Mouse (Mus musculus) bone marrow macrophage, adult 2 months (primary cell): ENCODE measurements around the gene A730015C16Rik. TPM values are rescaled to one million over a fixed set of nuclear protein-coding genes. Genes with fewer than 3 reads are reported as not detected.

ENCODE experiments used
- H3K27ac ChIP-seq: 2 replicates; pipeline ENCODE4 v1.5.1; 2012; ENCODE audit warnings: low read depth, low read length; ENCODE audit not compliant: insufficient read depth
- H3K4me1 ChIP-seq: 2 replicates; pipeline ENCODE4 v1.6.1; 2012; ENCODE audit warnings: low read length; ENCODE audit not compliant: control insufficient read depth, insufficient read depth
- H3K4me3 ChIP-seq: 2 replicates; pipeline ENCODE4 v1.5.1; 2012; ENCODE audit warnings: mild to moderate bottlenecking, low read length, moderate library complexity; ENCODE audit not compliant: insufficient read depth
- CTCF ChIP-seq: IDR thresholded peaks from 2 replicates; pipeline ENCODE4 v1.5.1; 2012; ENCODE audit warnings: low read depth, mild to moderate bottlenecking, low read length, moderate library complexity
- POLR2A ChIP-seq: IDR thresholded peaks from 2 replicates; pipeline ENCODE4 v1.6.1; 2012; ENCODE audit warnings: mild to moderate bottlenecking, low read depth, low read length, borderline replicate concordance
- polyA plus RNA-seq: library from polyadenylated mRNA; stranded (reverse); fragments of >200 nt; gene quantifications from 2 replicates; pipeline ENCODE4 v1.2.4, GENCODE M21; 2012; ENCODE audit not compliant: missing spikeins, insufficient read depth, insufficient read length

A730015C16Rik gene
- polyA plus RNA-seq, 1 experiment = not detected

DNA sequence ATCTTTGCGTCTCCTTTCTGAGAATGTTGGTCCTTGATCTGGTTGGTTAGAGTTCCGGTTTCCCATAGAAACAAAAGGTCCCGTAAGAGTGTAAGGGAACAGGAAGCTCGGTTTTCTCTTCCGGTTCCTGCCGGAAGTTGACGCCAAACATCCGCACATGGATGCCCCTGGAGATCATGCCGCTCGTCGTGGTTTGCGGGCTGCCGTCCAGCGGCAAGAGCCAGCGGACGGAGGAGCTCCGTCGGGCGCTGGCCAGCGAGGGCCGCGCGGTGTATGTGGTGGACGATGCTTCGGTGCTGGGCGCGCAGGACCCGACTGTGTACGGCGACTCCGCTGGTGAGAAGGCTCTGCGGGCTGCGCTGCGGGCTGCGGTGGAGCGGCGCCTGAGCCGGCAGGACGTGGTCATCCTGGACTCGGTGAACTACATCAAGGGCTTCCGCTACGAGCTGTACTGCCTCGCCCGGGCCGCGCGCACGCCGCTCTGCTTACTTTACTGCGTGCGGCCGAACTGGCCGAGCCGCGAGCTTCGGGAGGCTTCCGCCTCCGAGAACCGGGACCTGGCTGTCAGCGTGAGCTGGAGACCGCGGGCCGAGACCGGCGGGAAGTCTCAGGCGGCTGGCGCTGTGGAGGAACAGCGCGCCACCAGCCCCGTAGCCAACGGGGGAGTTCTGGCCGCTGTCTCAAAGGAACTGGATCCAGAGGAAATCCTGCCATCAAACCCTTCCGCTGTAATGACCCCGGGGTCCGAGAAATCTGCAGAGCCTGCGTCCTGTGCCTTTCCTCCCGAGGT, 509 bp downstream of the A730015C16Rik start, which contains the start of gene Kti12:
Kti12 (plus strand) TSS at position 71 of the 790 bp plus-strand sequence.
- H3K4me3 ChIP-seq = peak within 1 kb of the TSS; percentile 87
- TF ChIP-seq CTCF (no peak), POLR2A (no peak)
- peaks cover 5% of the 10 kb centered on the region for H3K4me1 ChIP-seq
- peak within 1 kb of the TSS; percentile 69 for H3K27ac ChIP-seq

DNA sequence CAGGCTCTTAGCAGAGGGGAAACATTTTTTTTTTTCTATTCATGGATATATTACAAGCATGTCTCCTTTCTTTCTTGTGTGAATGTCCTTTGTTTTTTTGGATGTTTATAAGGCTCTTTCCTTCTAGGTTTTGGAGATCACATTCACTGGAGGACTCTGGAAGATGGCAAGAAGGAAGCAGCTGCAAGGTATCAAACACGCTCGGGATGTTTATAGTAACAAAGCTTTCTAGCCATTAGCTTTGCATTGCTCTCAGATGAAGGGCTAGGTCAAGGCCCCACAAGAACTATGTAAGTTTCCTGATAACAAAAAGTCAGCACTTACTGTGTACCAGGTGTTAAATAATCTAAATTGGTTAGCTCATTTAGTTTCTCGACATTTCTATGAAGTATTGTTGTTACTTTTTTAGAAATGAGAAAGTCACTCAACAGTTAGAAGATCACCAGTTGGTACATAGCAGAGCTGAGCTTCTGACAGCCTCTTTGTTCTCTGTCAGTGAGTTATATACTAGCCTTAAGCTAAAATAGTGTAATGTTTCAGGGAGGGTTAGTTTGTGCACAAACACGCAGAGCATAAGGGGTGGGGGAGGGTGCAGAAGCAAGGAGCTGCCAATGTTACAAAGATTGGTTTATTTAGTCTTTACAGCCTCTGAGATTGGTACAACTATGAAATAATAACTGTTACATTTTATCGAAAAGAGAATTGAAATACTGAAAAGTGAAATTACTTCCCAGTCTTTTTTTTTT, 2.4 kb downstream of the A730015C16Rik start:
- Histone ChIP-seq H3K4me1 (peaks cover 5% of the 10 kb centered on the region), H3K4me3 (no peak overlapping the region), H3K27ac (no peak overlapping the region)
- no peak for TF ChIP-seq CTCF
- TF ChIP-seq POLR2A = no peak

DNA sequence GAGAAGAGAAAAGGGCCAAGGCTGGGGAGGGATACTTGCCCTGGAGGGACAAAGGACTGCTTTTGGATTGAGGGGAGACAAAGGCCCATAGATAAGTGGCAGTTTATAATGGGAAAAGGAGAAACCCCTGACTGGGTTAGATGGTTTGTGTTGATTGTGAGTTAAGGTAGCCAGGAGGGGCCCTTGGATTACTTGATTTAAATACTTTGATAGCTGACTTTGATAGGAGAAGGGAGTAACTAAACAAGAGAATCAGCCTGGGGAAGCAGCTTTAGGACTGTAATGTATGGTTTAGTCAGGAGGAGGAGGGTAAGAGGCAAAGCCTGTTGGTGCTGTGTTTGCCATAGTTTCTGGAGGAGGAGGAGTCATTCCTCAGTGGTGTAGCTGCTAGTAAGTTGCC, 5.1 kb downstream of the A730015C16Rik start:
- peaks cover 6% of the 10 kb centered on the region for H3K4me1 ChIP-seq
- no peak overlapping the region for H3K4me3 ChIP-seq
- no peak for TF ChIP-seq POLR2A
- TF ChIP-seq CTCF = no peak
- no peak overlapping the region for H3K27ac ChIP-seq

DNA sequence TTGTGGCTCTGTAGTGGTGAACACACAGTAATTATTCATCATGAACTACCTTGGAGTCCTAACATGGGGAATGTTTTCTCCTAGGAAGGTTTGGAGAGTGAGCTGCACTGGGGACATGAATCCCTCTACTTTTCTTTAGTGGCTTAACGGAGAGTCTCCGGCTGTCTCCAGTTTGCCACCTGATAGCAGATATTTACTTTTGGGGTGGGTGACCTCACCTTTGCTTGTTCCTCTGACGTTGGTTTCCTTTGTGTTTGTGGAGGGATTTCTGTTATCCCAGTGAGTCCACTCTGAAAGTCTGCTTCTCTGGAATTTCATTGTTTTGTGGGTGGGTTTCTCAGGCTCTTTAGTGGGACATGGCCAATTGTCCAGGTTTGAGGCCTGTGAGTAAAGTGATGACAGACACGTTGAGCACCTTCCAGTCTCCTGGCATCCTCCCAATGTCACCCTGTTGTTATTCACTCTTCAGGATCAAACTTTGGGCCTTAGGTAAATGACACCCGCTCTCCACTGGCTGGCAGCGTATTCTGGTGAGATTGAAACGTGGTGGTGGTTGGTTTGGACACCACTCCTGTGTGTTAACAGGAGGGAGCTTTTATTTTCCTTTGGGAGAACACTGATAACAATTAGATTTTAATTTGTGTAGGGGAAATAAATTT, 6.4 kb downstream of the A730015C16Rik start:
- no peak overlapping the region for H3K27ac ChIP-seq
- no peak for TF ChIP-seq POLR2A
- no peak for TF ChIP-seq CTCF

DNA sequence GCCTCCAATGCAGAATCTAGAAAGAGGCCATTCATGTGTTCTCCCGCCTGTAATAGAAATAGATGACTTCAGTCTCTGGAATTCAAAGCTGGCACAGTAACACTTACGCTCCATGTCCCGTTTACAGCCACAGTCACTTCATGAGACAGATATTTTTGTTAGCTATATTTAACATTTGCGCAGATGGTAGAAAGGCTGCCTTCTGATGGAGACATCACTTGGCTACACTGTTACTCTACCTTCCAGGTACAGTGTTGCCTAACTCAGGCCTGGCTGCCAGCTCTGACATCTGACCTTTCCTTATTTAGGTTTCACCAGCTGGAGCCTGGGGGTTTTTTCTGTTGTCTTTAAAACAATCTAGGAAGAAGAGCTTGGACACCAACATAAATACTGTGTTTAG, 10.4 kb downstream of the A730015C16Rik start:
- peaks cover 20% of the 10 kb centered on the region for H3K4me1 ChIP-seq
- TF ChIP-seq POLR2A = no peak
- no peak overlapping the region for H3K4me3 ChIP-seq
- no peak overlapping the region for H3K27ac ChIP-seq

More for the DNA sequence above, 6.4 kb downstream of the A730015C16Rik start:
- peaks cover 13% of the 10 kb centered on the region for H3K4me1 ChIP-seq
- H3K4me3 ChIP-seq = no peak overlapping the region

DNA sequence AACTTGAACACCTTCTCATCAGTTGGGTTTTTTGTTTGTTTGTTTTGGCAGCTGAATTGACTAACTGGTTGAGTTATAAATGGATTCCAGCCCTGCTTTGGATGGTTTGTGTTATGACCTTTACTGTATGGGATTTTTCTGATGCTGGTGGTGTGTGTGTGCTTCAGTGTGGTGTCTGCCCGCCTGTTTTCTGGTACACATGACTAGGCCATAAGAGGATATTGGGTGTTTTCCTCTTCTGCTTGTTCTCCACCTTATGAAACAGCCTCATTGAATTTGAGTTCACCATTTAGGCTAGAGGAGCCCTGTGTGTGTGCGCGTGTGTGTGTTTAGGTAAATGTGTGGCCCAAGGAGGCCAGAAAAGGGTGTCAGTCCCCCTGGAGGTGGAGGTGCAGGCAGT, 12.9 kb downstream of the A730015C16Rik start:
- Histone ChIP-seq H3K4me1 (peaks cover 24% of the 10 kb centered on the region), H3K27ac (peak overlapping the region; percentile 80; the same call in 1 of the 2 replicates), H3K4me3 (peak overlapping the region; percentile 99)
- no peak for TF ChIP-seq POLR2A
- TF ChIP-seq CTCF = no peak

DNA sequence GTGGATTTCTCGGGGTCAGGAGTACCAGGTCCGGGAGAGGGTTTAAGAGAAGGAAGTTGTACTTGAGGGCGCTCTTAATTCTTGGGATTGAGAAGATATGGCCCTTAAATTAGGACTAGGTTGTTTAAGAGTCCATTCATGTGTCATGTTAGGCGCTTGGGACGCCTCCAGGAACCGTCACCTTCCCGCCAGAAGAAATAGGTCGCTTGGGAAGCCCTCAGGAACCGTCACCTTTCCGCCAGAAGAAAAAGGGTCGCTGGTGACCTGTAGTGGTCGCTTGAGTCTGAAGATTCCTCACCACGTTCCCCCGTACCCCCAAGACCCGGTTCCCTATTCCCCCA, 13.5 kb downstream of the A730015C16Rik start:
- Histone ChIP-seq H3K4me3 (peak overlapping the region; percentile 99), H3K27ac (peak overlapping the region; percentile 80), H3K4me1 (peaks cover 24% of the 10 kb centered on the region)
- TF ChIP-seq POLR2A (no peak), CTCF (no peak)

DNA sequence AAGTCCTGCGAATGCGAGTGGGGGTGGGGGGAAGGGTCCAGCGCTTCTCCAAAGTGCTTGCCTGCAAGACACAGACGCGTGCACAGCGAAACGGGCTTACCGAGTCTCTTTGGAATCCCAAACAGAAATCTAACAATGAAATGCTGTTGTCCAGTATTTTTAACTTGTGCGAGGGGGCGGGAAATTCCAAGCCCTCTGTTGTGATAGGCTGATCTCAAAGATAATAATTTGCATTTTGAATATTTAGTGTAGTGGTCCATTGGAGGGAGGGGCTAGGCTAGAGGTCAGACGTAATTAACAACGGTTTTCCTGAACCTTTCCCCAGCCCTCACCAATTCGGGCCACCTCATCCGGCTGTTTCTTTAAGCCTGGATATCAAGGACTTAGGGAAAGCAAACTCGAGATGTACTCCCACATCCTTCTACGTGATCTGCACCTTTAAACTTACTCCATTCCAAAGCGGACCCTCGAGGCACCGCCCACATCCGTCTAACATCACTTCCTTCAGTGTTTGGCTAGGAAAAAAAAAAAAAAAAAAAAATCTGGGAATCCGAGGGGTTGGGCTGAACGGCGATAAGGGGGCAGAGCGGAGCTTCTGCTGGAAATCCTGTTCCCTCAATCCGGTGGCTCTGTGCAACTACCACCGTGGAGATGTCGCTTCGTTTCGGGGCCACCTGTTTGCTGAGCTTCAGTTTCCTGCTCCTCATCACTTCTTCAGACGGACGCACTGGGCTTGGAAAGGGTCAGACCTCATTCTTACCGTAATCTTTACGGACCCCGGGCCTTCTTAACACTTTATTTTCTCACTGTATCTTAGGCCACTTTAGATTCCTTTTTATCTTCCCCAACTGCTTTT, 14.1 kb downstream of the A730015C16Rik start, which contains the start of gene Txndc12:
Txndc12 (plus strand) TSS at position 487 of the 856 bp plus-strand sequence.
- TF ChIP-seq CTCF = no peak
- TF ChIP-seq POLR2A = no peak
- H3K27ac ChIP-seq = peak within 1 kb of the TSS; percentile 80
- H3K4me1 ChIP-seq = peaks cover 24% of the 10 kb centered on the region
- peak within 1 kb of the TSS; percentile 99 for H3K4me3 ChIP-seq

DNA sequence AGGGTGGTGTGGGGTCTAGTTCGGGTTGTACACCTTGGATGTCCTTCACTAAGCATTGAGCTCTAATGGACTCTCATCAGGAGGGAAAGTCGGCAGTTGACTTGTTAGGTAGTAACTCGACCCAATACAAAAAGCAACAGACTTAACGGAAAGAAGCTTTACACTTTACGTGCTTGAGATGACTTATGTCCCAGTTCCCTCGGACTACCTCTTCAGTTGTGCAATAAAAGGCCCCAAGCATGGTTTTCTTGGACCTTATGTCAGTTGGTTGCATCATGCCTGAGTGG, 14.6 kb downstream of the A730015C16Rik start:
- peaks cover 26% of the 10 kb centered on the region for H3K4me1 ChIP-seq
- TF ChIP-seq CTCF = no peak
- TF ChIP-seq POLR2A = no peak
- peak overlapping the region; percentile 99 for H3K4me3 ChIP-seq

More for the DNA sequence above, 14.6 kb downstream of the A730015C16Rik start:
- H3K27ac ChIP-seq = peak overlapping the region; percentile 80
